Mouse (Mus musculus) liver, postnatal 0 days (tissue): ENCODE results near the gene Atxn7l1.

Experiments
- CTCF ChIP-seq: sonication (generic); IDR thresholded peaks from 2 replicates; pipeline ENCODE4 v1.5.1; 2016; ENCODE audit warnings: antibody characterized with exemption, low read depth
- EP300 ChIP-seq: IDR thresholded peaks from 2 replicates; pipeline ENCODE4 v1.6.1; 2016; ENCODE audit warnings: antibody characterized with exemption, low read depth, mild to moderate bottlenecking

GRCm38 (mm10) chr12:33244132-33244875 is 96.8 kb downstream of the Atxn7l1 start:
- TF ChIP-seq CTCF (no peak), EP300 (no peak)
